Mouse (Mus musculus): ENCODE results near the gene Ak1. TPM values are rescaled to one million over a fixed set of nuclear protein-coding genes. Genes with fewer than 3 reads are reported as not detected.
A peak's percentile ranks its signal among the peaks of the same experiment; 100 is the strongest.

The Ak1 gene
- polyA plus RNA-seq, 1 experiment from 2014 or later, result 42.0 TPM

DNA sequence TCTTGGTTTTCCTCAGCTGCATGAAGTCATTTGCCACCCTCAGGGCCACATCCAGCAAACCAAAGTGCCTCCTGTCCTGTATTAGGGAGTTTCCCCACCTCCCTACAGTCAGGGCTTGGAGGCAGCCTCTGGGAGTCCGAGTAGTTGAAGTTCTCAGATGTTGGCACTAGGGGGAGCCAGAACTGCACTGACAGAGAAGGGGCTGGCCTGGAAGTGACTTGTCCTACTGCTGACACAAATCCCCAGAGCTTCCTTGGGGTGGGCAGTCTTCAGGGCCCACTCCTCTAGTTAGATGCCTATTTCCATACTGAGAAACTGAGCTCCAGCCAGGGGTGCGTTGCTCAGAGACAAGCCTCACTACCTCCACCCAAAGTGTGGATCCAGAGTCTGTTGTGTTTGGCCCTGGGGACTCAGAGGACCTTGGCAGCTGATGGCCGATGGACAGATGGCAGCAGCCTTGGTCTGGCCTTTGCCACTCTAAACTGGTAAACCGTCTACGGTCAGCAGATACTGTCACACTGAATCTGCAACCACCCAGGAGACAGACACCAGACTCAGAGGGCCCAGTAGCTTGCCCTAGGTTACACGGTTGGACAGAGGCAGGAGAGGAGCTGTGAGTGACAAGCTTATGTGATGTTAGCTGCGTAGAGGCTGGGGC, 10.3 kb downstream of the Ak1 start:
- H3K9ac ChIP-seq, result no peak overlapping the region
- H3K4me1 ChIP-seq, result peaks cover 28% of the 10 kb centered on the region
- H3K36me3 ChIP-seq, result no peaks in the 10 kb centered on the region
- H3K4me2 ChIP-seq (replicated peaks), result no peak overlapping the region
- H3K9me3 ChIP-seq, result no peaks in the 10 kb centered on the region
- no peaks in the 10 kb centered on the region for H3K27me3 ChIP-seq
- no peak overlapping the region for H3K4me3 ChIP-seq
- H3K27ac ChIP-seq, result peak overlapping the region; percentile 15; the same call in 1 of the 2 replicates
- ATAC-seq (ENCODE audit: low FRiP score, low read depth), result 0 out of 2 replicates have a peak, but pooled peaks have one; percentile 39
- 56% methylated on average over 7 of the region's 7 CpGs for WGBS

DNA sequence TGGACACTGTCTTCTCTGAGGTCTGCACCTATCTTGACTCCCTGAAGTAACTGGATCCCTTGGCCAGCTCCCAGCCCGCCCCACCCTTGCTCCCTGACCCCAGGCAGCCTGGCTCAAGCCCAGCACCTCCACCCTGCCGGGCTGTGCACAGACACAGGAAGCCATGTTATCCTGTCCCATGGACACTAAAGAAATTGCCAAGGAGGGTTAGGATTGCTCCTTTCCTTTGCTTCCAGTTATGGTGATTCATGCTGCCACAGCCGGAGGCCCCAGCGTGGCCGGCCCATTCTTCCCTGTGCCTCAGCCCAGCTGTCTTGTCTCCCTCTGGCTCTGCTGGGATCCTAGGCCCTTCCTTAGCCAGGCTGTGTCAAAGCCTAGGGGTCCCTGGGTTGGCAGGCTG, 12.1 kb downstream of the Ak1 start:
- Histone ChIP-seq H3K27ac (peak overlapping the region; percentile 45; the same call in 1 of the 2 replicates), H3K27me3 (no peaks in the 10 kb centered on the region), H3K4me2 (replicated peaks) (no peak overlapping the region), H3K36me3 (no peaks in the 10 kb centered on the region), H3K4me1 (peaks cover 21% of the 10 kb centered on the region), H3K9me3 (no peaks in the 10 kb centered on the region), H3K9ac (no peak overlapping the region), H3K4me3 (no peak overlapping the region)
- 68% methylated on average over 5 of the region's 5 CpGs for WGBS
- no peak for ATAC-seq (ENCODE audit: low FRiP score, low read depth)

DNA sequence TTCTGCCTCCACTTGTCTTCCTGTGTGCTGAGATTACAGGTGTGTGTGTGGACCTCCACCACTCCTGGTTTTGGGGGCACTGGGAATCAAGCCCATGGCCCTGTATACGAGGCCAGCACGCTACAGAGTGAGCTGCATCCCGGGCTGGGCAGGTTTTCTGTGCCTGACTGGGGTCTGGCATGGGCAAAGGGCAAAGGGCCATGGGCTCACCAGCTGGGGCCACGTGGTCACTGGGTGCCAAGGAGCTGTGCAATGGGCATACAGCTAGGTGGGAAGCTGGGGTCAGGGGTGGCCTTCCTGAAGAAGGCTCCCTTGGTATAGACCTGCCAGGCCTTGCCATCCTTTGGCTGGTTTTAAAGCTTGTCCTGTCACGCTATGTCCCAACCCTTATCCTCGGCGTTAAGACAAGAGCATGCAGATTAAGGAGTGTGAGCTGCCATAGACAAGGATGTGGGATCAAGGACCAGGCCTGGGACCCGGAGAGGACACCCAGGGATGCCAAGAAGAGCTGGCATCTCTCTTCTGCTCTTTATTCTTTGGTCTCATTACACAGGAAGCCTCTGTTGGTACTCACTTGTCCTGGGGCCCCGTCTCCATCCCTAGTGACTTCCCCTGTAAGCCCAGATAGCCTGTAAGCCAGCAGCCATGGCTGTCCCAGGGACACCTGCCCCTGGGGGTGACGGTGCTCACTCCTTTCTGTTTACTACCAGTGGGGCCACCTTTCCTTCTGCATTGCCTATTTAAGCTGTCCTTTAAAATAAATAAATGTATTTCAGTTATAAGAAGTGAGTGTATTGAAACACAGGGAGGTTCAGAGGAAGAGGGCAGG, 12.9 kb downstream of the Ak1 start:
- no peaks in the 10 kb centered on the region for H3K9me3 ChIP-seq
- WGBS, result 87% methylated on average over 10 of the region's 10 CpGs
- no peak overlapping the region for H3K9ac ChIP-seq
- H3K27me3 ChIP-seq, result no peaks in the 10 kb centered on the region
- H3K4me1 ChIP-seq, result peaks cover 13% of the 10 kb centered on the region
- no peak for ATAC-seq (ENCODE audit: low FRiP score, low read depth)
- no peak overlapping the region for H3K4me3 ChIP-seq
- H3K27ac ChIP-seq, result no peak overlapping the region
- H3K4me2 ChIP-seq (replicated peaks), result no peak overlapping the region
- no peaks in the 10 kb centered on the region for H3K36me3 ChIP-seq

DNA sequence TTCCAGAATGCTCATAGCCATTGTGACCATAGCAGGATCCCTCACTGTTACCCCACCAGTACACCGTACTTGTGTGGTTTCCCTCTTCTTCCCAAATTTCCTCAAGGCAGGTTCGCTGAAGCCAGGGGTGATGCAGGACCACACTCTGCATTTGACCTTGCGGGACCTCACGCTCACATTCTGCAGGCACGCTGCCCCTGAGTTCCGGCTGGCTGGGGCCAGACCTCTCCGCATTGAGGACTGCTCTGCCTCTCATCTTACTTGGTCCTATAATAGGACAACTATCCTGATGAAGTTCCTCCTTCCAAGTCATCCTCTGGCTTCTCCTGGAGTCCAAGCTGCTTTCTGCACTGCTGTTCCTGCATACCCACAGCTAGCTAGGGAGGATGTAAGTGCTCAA, 15.1 kb downstream of the Ak1 start:
- no peak overlapping the region for H3K4me2 ChIP-seq (replicated peaks)
- no peaks in the 10 kb centered on the region for H3K9me3 ChIP-seq
- H3K4me1 ChIP-seq, result peaks cover 10% of the 10 kb centered on the region
- H3K9ac ChIP-seq, result no peak overlapping the region
- H3K4me3 ChIP-seq, result no peak overlapping the region
- 74% methylated on average over 7 of the region's 7 CpGs for WGBS
- no peaks in the 10 kb centered on the region for H3K36me3 ChIP-seq
- peak overlapping the region; percentile 61; the same call in 1 of the 2 replicates for H3K27ac ChIP-seq
- H3K27me3 ChIP-seq, result no peaks in the 10 kb centered on the region
- no peak for ATAC-seq (ENCODE audit: low FRiP score, low read depth)

DNA sequence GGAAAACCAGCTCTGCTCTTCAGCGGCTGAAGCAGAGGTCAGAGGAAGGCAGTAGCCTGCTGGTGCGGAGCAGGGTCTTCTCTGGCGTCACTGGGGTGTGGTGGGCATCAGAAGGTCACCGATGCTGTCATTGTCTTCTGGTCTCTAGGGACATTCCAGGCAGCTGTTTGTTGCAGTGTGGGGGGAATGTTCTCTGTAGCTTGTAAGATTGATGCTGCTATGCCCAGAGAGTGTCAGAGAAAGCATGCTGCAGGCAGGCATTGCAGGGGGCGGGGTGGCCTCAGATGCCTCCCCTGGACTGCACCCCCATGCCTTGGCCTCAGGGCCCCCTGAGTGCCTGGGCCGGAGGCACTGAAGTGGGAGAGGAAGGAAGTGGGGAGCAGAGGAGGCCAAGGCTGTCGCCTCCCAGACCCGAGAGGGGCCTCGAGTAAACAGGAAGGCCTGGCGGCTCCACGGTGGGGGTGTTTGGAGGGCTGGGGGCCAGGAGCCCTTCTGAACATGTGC, 16.3 kb downstream of the Ak1 start:
- Histone ChIP-seq H3K9ac (peak overlapping the region; percentile 48), H3K27me3 (no peaks in the 10 kb centered on the region), H3K4me3 (no peak overlapping the region), H3K9me3 (no peaks in the 10 kb centered on the region), H3K36me3 (no peaks in the 10 kb centered on the region), H3K27ac (peak overlapping the region; percentile 74), H3K4me1 (peaks cover 16% of the 10 kb centered on the region), H3K4me2 (replicated peaks) (peak overlapping the region; percentile 21; the same call in 1 of the 2 replicates)
- no peak for ATAC-seq (ENCODE audit: low FRiP score, low read depth)
- 21% methylated on average over 11 of the region's 11 CpGs for WGBS

DNA sequence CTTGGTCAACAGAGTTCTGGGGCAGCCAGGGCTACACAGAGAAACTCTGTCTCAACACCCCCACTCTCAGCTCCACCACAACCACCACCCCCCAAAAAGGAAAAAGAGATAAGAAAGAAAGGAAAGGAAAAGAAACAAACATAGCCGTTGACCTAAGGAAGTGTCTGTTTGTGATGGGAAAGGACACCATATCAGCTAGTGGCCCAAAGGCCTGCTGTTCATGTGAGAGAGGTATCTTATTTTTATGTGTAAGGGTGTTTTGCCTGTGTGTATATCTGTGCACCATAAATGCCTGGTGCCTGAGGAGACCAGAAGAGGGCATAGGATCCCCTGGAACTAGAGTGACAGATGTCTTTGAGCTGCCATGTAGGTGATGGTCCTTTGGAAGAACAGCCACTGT, 18.1 kb downstream of the Ak1 start:
- Histone ChIP-seq H3K36me3 (no peaks in the 10 kb centered on the region), H3K27ac (no peak overlapping the region), H3K9me3 (no peaks in the 10 kb centered on the region), H3K27me3 (no peaks in the 10 kb centered on the region), H3K4me2 (replicated peaks) (no peak overlapping the region), H3K4me1 (peaks cover 20% of the 10 kb centered on the region), H3K9ac (no peak overlapping the region), H3K4me3 (no peak overlapping the region)
- no peak for ATAC-seq (ENCODE audit: low FRiP score, low read depth)
- WGBS, result 96% methylated on average over 1 of the region's 1 CpGs

DNA sequence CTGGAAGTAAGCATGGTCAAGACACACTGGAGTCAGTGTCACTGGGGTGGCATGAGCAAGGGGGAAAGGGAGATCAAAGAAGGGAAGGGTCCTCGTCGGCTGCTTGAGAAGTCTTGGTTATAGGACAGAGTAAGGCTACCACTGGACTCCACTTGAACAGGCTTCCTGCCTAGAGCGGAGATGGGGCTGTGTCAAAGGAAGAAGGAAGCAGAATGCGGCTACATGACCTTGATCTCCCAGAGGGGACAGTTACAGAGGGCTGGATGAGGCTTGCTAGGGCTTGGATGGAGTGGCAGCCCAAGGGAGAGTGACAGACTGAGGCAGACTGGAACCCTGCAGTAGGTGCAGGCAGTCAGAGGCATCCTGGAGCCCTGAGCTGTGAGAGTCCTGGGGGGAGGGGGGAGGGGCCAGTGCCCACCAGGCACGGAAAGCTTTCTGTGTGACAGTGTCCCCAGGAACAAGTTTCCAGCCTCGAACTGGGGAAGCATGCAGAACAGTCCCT, 19.0 kb downstream of the Ak1 start:
- Histone ChIP-seq H3K27me3 (no peaks in the 10 kb centered on the region), H3K4me1 (peaks cover 28% of the 10 kb centered on the region), H3K9me3 (no peaks in the 10 kb centered on the region), H3K27ac (no peak overlapping the region), H3K9ac (no peak overlapping the region; the same call in 1 of the 2 replicates), H3K4me3 (no peak overlapping the region), H3K4me2 (replicated peaks) (no peak overlapping the region), H3K36me3 (no peaks in the 10 kb centered on the region)
- no peak for ATAC-seq (ENCODE audit: low FRiP score, low read depth)
- WGBS, result 56% methylated on average over 6 of the region's 6 CpGs

DNA sequence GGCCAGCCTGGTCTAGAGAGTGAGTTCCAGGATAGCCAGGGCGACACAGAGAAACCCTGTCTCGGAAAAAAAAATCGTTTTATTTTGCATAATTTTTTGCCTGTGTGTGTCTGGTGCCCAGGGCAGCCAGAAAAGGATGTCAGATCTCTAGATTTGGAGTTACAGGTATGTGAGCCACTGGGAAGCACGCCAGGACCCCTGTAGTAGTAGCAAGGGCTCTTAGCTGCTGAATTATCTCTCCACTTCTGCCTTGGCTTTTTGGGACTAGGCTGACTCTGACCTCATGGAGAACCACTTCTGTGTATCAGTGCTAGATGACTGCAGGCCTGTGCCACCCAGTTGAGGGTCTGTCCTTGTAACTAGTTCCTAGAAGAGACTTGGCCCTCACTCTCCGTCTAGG, 20.3 kb downstream of the Ak1 start:
- H3K4me2 ChIP-seq (replicated peaks), result no peak overlapping the region
- 85% methylated on average over 5 of the region's 5 CpGs for WGBS
- no peak overlapping the region for H3K9ac ChIP-seq
- H3K9me3 ChIP-seq, result no peaks in the 10 kb centered on the region
- no peaks in the 10 kb centered on the region for H3K36me3 ChIP-seq
- ATAC-seq (ENCODE audit: low FRiP score, low read depth), result no peak
- H3K4me1 ChIP-seq, result peaks cover 38% of the 10 kb centered on the region
- H3K27me3 ChIP-seq, result no peaks in the 10 kb centered on the region
- no peak overlapping the region for H3K27ac ChIP-seq
- no peak overlapping the region for H3K4me3 ChIP-seq

DNA sequence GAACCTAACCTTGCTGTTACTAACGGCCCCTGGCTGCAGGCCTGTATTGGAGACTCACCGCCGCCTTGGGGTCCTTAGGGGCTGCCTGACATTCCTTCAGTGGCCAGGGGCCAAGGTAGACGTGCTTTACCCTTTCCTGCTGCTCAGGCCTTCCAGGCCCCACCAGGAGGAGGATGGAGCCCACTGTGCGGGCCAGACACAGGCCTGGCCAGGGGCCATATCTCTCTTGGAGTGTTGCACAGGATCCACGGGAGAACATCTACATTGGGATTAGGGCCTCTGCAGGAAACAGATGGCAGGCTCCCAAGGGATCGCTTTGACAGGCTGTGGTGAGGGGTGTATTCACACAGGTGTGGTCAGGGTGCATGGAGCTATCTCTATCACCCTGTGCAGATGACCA, 21.3 kb downstream of the Ak1 start:
- H3K9me3 ChIP-seq, result no peaks in the 10 kb centered on the region
- no peak overlapping the region for H3K4me3 ChIP-seq
- no peak for ATAC-seq (ENCODE audit: low FRiP score, low read depth)
- H3K27me3 ChIP-seq, result no peaks in the 10 kb centered on the region
- H3K4me2 ChIP-seq (replicated peaks), result no peak overlapping the region
- H3K4me1 ChIP-seq, result peaks cover 34% of the 10 kb centered on the region
- 53% methylated on average over 7 of the region's 7 CpGs for WGBS
- no peak overlapping the region for H3K9ac ChIP-seq
- no peak overlapping the region for H3K27ac ChIP-seq
- H3K36me3 ChIP-seq, result no peaks in the 10 kb centered on the region

DNA sequence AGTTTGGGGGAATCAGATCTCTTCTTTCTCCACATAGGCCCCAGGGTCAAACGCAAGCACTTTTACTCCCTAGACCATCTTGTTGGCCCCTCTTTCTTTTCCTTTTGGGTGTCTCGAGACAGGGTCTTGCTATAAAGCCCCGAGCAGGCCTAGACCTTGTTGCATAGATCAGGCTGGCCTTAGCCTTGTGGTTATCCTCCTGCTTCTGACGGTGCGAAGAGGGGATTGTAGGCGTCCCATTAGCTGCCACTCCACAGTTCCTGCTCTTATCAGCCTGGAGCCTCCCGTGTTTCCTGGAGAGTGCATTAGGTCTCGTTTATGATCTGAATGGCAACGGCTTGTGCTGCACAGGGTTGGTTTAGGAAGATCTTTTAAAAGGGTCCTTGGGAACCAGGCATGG, 22.5 kb downstream of the Ak1 start:
- no peaks in the 10 kb centered on the region for H3K27me3 ChIP-seq
- no peaks in the 10 kb centered on the region for H3K9me3 ChIP-seq
- H3K4me1 ChIP-seq, result peaks cover 29% of the 10 kb centered on the region
- no peak overlapping the region for H3K9ac ChIP-seq
- 74% methylated on average over 9 of the region's 9 CpGs for WGBS
- H3K36me3 ChIP-seq, result no peaks in the 10 kb centered on the region
- ATAC-seq (ENCODE audit: low FRiP score, low read depth), result no peak
- no peak overlapping the region for H3K27ac ChIP-seq
- H3K4me2 ChIP-seq (replicated peaks), result no peak overlapping the region
- H3K4me3 ChIP-seq, result no peak overlapping the region

DNA sequence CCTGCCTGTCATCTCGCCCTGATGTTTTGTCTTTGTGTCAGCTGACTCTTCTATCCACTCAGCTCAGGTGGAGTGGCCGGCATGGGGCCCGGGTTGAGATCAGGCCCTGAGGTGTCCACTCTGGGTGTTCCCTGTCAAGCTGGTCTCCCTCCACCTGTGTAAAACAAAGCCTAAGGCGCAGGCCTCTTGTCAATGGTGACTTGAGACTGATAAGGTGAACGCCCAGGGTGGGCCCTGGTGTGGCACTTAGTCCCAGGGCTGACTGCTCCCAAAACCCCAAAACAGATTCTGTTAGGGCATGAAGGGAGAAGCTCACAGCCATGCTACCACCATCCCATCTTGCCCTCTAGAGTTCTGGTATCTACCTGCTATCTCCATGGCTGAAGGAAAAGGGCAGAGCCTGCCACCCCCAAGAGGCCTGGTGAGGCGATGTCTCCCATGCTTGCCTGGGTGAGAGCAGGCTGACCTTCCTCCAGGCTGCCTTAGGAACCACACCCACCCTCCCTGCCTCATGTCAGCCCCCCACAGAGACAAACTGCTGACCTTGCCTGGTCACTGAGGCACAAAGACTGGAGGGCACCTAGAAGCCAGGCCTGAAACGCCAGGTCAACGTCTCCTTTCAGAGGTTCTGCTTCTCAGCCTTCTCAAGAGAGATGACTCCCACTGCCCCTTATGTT, 23.4 kb downstream of the Ak1 start:
- no peak overlapping the region for H3K27ac ChIP-seq
- no peak overlapping the region for H3K4me3 ChIP-seq
- no peak overlapping the region for H3K4me2 ChIP-seq (replicated peaks)
- WGBS, result 85% methylated on average over 8 of the region's 8 CpGs
- H3K9ac ChIP-seq, result no peak overlapping the region; the same call in 1 of the 2 replicates
- no peak for ATAC-seq (ENCODE audit: low FRiP score, low read depth)
- H3K27me3 ChIP-seq, result no peaks in the 10 kb centered on the region
- H3K36me3 ChIP-seq, result no peaks in the 10 kb centered on the region
- H3K4me1 ChIP-seq, result peaks cover 29% of the 10 kb centered on the region
- no peaks in the 10 kb centered on the region for H3K9me3 ChIP-seq

DNA sequence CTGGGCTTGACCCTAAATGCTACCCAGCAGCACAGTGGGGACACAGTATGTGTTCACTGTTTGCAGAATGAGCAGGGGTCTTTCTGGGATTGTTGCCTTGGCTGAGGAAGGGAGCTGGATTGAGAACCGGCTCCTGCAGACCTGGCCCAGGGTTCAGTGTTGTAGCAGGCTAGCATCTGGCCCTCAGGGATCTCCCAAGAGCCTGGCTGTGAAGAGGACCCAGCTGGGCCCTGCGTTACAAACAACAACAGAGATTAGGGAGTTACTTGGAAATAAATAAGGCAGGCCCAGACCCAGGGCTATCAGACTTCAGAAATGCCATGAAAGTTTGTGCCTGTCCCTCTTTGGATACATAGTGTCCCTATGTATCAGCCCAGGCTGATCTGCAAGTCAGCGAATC, 24.1 kb downstream of the Ak1 start:
- Histone ChIP-seq H3K27me3 (no peaks in the 10 kb centered on the region), H3K36me3 (no peaks in the 10 kb centered on the region), H3K9me3 (no peaks in the 10 kb centered on the region), H3K9ac (no peak overlapping the region), H3K4me1 (peaks cover 29% of the 10 kb centered on the region), H3K4me3 (no peak overlapping the region), H3K4me2 (replicated peaks) (no peak overlapping the region), H3K27ac (no peak overlapping the region)
- WGBS, result 71% methylated on average over 3 of the region's 3 CpGs
- no peak for ATAC-seq (ENCODE audit: low FRiP score, low read depth)
